Mouse (Mus musculus): Measurements from ENCODE around the gene Vps18.

DNA sequence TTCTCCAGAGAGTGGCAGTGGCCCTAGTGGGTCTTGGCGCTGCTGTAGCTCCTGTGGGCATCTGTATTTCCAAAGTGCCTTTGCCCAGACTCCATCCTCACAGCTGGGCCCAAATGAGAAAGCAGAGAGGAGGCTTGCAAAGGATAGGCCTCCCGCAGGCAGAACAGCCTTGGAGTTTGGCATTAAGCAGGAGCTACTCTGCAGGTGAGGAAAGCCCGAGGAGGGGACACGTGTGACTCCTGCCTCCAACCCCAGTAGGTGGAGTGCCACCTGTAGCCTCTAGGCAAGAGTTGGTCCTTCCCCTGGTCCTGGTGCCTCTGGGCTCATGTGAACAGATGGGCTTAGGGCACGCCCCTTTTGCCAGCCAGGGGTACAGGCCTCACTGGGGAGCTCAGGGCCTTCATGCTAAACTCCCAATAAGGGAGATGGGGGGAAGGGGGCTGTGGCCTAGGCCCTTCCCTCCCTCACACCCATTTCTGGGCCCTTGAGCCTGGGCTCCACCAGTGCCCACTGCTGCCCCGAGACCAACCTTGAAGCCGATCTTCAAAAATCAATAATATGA is 46.5 kb downstream of the Vps18 start:
- TF ChIP-seq CTCF (IDR thresholded peaks at IDR 0.05; ENCODE audit: low read depth) = no peak
- TF ChIP-seq EP300 (optimal IDR thresholded peaks at IDR 0.05) = no peak

Data from stomach, postnatal 0 days (tissue).